Mouse (Mus musculus): ENCODE data around the gene Prr12.

Gene Prr12

DNA sequence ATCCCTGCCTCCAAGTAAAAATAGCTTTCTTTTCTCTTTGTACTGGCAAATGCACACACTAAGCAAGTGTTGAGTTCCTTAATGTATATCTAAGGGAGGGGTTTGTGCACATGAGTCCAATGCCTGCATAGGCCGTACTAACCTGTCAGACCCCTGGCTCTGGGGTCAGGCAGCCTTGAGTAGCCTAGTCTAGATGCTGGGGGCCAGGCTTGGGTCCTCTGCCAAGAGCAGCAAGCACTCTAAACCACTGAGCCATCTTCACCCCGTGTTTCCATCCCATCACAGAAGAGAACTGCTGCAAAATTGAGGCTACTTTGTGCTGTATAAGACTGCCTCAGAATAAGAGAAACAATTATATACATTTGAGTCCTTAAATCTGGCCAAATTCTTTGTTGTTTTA lies 25.1 kb upstream of the Prr12 start:
- no peak for DNase-seq (ENCODE audit: low read depth, low spot score)

DNA sequence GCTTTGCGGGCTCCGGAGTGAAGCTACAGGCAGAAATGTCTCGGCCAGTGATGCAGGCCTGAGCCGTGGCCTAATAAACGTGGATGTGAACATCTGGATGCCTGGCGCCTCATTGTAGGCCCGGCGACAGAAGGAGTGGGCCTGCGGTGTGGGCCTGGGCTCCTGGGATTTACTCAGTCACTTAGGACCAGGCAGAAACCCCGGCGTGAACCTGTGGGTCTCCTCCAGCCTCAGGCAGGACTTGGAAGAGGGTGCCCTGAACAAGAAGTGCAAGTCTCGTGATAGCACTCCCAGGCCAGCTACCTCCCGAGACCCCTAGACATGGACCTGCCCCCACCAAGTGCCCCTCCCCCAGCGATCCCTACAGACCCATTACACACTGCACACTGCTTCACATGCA lies 24.6 kb upstream of the Prr12 start:
- DNase-seq (ENCODE audit: low read depth, low spot score), result no peak

DNA sequence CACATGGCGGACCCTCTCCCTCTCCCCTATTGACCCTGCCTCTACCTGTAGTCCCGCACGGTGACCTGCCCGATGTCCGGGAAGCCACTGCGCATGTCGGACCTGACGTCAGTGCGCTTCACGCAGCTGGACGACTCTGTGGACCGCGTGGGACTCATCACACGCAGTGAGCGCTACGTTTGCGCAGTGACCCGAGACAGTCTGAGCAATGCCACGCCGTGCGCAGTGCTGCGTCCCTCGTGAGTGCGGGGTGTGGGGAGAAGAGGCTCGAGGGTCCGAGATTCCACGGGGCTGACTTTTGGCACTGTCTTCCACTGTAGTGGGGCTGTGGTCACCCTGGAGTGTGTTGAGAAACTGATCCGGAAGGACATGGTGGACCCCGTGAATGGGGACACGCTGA lies 23.8 kb upstream of the Prr12 start:
- DNase-seq (ENCODE audit: low read depth, low spot score), result no peak

DNA sequence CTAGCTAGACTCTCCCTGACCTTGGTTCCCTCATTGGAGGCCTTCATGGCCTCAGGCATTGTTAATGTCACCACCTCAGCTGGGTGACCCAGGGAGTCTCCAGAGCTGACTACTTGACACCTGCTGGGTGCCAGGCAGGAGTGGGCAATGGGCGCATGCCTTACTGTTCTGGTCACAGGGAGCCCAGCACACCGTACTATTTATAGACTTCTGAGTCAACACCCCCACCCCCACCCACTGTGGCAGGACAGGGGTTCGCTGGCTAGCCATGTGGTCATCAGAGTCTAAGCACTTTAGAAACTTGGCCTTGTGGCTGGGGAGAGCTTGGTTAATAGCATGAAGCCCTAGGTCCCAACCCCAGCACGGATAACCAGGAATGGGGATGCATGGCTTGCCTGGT lies 22.7 kb upstream of the Prr12 start:
- DNase-seq (ENCODE audit: low read depth, low spot score), result no peak

DNA sequence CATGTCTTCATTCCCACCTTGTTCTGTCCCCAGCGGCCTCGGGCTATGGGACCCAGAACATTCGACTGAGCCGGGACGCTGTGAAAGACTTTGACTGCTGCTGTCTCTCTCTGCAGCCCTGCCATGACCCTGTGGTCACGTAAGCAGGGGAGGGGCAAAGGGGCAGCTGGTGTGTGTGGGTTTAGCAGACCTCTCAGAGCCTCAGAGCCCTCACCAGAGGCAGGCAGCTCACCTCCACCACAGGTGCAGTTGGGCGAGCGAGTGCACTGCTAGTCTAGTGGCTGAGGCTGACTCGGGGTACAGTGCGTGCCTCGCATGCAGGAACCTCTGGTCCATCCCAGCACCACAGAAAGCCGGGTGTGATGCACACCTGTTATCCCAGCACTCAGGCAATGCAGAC lies 21.3 kb upstream of the Prr12 start:
- DNase-seq (ENCODE audit: low read depth, low spot score), result no peak

DNA sequence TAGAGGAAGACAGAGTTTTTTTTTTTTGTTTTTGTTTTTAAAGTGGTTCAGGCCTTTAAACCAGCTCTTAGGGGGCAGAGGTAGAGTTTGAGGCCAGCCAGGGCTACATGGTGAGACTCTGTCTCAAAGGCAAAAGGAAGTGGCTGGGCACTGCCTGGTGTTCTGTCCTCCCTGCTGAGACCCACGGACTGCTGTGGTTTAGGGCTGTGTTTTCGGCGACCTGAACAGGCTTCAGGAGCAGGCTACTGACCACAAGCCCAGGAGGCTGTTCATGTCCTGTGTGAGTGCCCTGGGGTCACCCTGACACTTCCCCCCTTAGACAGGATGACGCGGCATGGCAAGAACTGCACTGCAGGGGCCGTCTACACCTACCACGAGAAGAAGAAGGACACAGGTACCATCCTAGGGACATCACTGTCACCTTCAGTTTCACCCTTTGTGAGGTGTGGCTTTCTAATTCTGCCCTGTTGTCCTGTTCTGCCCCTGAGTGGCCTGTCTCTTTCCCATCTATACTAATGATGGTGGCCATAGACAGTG lies 20.6 kb upstream of the Prr12 start:
- DNase-seq (ENCODE audit: low read depth, low spot score), result no peak

DNA sequence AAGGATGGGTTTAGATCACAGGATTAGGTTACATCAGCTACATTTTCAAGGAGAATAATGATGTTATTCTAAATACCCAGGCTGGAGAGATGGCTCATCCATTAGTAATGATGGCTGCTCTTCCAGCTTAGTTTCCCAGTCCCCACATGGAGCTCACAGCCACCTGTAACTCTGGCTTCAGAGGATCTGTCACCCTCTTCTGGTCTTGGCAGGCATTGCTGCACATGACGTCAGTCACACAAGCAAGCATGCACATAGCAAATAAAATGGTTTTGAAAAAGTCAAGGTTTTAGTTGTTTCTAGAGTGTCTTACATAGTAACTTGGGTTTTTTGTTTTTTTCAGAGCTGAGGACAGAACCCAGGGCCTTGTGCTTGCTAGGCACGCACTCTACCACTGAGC lies 19.5 kb upstream of the Prr12 start:
- peak; percentile 88 for DNase-seq (ENCODE audit: low read depth, low spot score)

DNA sequence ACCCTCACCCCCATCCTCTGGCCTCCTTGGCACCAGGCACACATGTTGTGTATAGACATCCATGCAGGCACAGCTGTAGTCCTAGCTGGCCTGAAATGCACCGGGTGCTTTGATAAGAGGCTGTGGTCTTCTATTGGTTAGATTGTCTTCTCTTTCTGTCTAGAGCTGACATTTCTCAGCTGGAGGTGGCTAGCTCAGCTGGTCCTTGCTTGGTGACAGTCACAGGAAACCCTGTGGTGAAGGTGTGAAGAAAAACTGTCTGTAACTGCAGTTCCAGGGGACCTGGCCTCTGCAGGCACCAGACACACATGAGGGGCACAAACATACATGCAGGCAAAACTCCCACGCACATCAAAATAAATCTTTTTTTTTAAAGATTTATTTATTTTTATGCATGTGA lies 17.0 kb upstream of the Prr12 start:
- no peak for DNase-seq (ENCODE audit: low read depth, low spot score)

DNA sequence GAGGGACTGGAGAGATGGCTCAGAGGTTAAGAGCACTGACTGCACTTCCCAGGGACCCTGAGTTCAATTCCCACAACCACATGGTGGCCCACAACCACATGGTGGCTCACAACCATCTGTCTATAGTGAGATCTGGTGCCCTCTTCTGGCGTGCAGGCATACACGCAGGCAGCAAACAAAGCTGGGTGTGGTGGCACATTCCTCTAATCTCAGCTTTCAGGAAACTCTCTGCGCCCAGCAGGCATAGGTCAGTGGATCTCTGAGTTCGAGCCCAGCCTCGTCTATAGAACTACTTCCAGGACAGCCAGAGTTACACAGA lies 15.3 kb upstream of the Prr12 start:
- peak; percentile 96 for DNase-seq (ENCODE audit: low read depth, low spot score)

DNA sequence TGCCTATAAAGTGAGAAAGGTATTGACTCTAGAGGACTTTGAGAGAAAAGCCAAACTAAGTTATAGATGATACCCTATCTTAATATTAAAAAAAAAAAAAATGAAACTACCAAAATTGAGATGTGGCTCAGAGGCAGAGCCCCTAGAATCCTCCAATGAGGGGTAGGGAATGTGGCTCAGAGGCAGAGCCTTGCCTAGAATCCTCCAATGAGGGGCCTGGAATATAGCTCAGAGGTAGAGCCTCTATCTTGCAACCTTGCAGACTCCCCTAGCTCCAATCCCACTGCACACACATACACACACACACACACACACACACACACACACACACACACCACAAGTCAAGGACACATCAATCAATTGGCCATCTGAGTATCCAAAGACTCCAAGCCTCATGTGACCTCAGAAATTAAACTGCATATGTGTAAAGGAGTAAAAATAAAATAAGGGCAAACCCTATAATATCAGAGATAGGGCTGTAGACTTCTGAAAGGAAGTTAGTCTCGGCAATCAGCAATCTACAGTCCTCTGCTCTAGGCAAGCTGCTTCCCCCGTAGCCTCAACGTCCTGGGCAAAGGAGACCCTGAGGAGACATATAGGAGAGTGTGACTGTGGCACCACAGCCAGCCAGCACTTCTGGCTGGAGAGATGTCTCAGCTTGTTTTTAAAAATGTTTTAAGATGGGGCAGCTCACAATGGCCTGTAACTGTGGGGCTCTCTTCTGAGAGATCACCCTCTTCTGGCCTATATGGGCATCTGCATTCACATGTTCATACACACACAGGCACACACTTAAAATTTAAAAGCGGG lies 14.7 kb upstream of the Prr12 start:
- DNase-seq (ENCODE audit: low read depth, low spot score), result no peak

DNA sequence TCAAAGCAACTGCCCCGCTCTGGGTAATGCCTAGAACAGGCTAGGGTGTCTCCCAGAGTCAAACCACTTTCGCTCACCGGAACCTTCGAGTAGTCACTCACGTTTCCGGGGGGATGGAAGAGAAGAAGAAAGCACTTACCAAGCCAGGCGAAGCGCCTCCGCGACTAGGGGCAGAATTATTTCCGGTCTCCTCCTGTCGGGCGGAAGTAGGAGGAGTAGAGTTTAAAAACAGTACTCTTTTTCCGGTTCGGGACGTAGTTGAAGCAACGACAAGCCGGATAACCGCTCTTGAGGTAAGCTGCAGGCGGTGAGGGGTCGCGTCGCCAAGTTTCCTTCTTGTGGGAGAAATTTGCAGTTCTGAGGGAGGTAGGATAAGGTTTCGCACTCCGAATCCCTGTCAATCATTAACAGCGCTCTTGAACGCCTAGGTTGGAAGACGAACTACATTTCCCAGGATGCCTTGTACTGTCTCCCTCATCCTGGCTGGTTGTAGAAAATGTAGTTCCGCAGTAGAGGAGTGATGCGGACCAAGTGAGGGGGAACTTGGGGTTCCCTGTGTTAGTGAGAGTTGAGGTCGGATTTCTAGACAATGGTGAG lies 9.7 kb upstream of the Prr12 start, which contains the start of the genes Nosip and Prrg2:
Gene Nosip, plus strand, starts transcription at position 191 of the 597 bp plus-strand sequence.
Gene Prrg2, minus strand, starts transcription at position 439 of the 597 bp plus-strand sequence.
- peak; percentile 99 for DNase-seq (ENCODE audit: low read depth, low spot score)

DNA sequence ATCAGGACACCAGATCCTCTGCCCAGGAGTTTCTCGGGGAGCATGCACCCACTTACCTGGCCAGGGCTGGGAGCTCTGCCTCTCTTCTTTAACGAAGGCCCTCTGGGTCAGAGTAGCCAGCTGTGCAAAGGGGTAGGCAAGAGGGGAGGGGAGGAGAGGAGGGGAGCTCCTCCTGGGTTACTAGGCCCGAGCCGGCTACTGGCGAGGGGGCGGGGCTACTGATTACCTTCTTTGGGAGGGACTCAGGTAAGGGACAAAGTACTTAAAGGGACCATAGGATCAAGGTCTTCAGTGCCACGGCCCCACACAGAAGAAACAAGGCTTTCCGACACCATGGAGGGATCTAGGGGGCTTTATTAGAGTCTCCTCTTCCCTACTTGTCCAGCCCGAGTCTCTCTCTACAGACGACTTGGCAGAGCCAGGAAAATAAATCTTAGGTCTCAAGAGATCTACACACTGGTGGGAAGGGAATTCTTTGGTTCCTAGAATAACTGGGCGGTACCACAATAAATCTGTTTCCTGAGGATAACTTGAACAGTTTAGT lies 8.9 kb upstream of the Prr12 start:
- DNase-seq (ENCODE audit: low read depth, low spot score), result peak; percentile 63

DNA sequence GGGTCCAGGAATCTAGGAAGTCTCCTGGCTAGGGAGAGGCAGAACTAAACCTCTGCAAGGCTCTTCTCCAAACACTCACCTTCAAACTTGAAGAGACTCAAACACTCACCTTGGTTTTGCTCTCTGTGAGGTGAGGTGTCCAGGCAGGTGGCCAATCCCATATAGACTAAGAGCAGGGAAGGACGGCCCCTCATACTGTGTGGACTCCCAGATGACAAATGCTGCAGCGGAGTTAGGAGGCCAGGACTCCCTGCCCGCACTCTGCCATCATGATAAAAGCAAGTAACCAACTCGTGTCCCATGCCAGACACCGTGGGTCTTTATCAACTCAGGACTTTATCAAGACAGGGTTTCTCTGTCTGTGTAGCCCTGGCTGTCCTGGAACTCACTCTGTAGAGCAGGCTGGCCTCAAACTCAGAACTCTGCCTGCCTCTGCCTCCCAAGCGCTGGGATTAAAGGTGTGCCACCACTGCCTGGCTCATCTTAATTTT lies 8.0 kb upstream of the Prr12 start:
- DNase-seq (ENCODE audit: low read depth, low spot score), result no peak

DNA sequence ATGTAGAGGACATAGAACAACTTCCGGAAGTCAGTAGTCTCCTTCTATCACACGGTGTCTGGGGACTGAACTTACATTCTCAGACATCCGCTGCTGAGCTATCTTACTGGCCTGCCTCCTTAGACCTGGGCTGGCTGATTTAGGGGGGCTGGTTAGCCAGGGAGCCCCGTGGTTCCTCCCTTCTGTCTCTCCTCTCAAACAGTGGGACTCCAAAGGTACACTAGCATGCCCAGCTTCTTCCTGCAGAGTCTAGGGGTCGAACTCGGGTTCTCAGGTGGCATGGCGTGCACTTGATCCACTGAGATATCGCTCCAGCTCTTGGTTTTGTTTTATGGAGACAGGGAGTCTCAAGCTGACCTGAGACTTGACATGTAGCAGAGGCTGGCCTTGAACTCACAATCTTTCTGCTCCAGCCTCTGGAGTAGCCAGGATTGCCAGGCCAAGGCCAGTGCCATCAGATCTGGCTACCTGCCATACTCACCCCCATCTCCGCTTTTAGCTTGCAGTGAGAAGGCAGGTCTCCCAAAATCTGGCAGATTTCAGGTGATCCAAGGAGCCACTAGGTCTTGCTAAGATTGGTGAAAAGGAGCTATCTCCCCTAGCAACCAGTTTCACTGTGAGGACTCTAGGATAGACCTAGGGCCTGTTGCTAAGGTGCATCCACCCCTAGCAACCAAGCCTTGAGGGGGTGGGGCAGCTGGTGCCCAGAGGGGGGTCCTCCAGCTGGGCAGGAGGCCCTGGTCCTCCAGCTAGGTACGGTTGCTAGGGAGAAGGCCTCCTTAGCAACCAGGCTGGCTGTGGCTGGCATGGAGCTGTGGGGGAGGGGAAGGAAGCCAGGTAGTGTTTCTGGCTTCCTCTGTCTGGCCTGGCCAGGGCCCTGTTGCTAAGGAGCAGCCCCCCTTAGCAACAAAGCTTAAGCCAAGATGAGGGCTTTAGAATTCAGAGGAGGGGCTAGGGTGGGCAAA lies 6.2 kb upstream of the Prr12 start:
- DNase-seq (ENCODE audit: low read depth, low spot score), result no peak

DNA sequence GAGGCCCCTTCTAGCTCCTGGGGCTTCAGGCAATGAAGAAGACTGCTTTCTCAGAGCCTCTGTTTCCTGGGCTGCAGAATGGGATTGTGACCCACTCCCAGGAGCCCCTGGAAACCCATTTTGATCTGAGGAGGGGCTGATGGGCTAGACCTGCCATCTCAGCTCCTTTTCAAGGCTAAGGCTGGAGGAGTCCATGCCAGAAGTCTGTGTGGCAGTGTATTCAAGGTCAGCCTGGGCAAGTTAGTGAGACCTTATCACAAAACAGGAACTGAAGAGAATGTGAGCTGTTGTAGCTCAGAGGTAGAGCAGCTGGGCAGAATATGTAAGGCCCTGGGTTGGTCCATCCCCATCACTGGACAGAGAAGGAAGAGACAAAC lies 4.3 kb upstream of the Prr12 start:
- DNase-seq (ENCODE audit: low read depth, low spot score), result no peak

DNA sequence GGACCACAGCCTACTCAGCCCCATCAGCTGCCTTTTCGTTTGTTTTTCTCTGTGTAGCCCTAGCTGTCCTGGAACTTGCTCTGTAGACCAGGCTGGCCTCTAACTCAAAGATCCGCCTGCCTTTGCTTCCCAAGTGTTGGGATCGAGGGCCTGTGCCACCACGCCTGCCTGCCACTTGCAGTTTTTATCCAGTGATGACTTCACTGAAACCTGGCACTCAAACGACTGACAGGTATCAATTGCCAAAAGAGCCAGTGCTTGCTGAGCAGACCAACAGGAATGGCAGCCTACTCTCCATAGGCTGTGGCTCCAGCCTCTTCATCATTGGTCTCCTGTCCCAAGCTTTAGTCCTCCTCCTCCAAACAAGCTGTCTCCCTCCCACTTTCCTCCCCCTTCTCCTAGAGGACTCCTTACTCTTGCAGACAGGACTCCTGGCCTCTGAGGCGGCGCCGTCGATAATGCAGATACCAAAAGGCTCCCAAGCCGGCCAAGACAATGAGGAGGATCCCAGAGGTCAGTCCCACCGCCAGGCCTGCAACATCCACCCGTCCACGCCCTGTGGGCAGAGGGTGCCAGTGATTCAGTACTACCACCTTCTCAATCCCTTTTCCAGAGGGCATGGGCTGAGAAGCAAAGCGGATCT lies 3.8 kb upstream of the Prr12 start:
- DNase-seq (ENCODE audit: low read depth, low spot score), result no peak

DNA sequence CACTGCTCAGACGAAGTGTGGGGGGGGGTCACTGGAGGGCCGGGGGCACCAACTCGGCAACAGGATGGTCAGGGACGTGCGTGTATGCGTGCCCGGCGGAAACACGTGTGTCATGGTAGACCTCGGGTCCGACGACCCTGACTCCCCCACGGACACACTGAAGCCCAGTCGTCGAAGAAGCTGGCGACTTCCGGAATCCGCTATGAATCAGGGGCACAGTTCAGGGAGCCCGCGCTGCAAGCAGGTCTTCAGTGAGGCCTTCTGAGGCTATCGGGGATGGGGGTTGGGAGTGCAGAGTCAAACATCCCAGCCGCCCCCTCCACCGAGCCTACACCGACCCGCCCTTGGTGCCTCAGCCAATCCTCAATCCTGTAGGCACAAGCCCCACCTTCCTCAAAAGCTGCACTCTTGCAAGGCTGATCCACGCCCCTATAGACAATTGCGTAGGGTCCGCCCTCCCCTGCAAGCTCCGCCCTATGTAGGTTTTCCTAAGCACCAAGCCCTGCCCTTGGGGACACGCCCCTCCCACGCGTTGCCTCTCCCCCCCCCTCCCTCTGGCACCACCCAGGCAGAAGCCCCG lies 1.3 kb upstream of the Prr12 start:
- peak; percentile 100 for DNase-seq (ENCODE audit: low read depth, low spot score)

DNA sequence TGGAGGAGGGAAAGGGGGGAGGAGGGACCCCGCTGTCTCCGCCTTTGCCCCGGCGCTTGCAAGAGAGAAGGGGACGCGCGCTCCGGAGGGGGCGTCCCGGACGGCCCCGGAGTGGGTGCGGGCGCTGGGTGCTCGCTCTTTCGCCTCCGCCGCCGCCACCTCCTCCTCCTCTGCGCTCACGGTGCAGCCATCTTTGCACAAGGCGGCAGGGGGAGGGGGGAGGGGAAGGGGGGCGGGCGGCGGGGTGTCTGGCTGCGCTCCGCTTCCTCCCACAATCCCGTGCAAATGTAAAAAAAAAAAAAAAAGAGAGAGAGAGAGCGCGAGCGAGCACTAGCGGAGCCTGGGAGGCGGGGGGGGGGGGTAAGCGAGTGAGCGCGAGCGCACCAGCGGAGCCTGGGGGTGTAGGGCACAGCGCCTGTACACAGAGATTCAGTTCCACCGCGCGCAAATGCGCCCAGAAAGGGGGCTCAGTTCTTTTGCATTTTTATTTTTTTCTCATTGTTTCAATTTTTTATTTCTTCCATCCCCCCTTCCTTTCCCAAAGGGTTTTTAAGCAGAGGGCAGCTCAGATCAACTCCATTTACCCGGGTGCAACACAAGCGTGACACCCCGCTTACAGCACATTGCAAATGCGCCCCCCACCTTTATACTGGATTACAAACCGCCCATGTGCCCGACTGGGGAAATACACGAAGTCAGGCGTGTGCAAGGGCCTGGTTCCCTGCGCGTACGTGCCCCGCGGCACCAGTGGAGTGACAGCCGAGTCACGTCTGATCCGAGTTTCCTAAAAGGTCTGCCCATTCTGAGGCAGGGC lies 643 bp upstream of the Prr12 start:
- peak; percentile 76 for DNase-seq (ENCODE audit: low read depth, low spot score)

DNA sequence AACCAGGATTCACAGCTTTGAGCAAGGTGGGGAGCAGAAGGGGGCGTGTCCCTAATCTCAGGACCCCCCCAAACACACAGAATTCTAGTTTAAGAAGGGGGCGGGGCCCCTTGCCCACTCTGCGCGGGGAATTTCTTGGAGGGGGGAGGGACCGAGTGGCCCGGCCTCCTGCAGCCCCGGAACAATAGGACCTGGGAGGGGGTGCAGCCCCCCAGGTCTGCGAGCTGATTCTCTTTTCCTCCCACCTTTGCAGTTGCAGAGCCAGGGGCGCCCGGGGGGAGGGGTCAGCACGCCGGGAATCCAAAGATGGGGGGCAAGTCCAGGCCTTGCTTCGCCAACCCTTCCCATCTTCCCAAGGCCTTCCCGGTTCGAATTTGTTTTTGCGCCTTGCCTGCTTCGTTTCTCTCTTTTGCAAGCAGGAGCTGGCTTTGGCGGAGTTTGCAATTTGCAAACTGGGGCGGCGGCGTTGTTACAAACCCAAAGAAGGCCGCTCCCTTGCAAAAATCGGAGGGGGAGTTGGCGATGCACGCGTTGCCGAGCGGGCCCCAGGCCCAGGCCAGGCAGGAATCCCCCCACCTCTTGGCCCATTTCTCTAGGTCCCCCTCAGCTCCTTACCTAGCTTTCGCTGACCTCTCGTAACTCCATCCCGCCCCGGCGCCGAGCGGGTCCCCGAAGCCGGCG lies 360 bp downstream of the Prr12 start:
- peak; percentile 52 for DNase-seq (ENCODE audit: low read depth, low spot score)
